8 mouse cellular contexts compared by ENCODE assay signal in the genomic region with DNA sequence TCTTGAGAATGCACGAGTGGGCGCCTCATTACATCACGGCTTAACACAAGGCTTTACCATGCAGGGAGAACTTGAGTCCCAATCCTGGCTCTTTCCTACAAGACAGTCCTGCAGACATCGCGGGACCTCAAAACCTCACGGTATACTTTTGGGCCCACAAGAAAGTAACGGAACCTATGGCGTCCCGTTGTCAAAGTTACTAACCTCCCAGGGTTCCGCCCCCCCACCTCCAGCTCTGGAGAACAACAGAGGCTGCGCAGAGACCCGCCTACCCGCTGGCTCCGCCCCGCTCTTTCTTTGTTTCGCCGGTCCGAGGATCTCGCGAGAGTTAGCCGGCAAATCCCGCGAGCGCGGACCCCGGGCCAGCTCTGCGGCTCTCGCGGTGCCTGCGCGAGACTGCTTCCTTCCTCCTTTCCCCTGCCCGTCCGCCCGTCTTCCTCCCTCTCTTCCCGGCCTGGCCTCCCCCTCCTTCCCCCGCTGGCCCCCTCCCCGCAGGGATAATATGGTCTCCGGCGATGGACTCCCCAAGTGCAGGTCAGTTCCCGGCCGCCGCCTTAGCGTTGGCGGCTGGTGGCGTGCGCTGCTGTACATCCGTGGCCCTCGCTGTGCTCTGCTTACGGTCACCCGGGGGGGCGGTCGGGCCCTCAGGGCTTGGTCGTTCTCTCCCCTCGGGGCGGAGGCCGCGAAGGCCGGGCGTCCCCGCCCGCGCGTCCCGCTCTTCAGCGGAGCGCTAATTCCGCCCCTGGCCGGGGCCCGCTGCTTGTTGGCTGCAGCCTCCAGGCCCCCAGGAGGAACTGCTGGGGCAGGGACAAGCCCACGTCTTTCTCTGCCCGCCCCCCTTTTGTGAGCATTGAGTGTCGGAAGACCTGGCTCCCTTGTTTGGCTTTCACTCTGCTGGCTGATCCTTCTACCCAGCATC. TPM values are rescaled to one million over a fixed set of nuclear protein-coding genes. Genes with fewer than 3 reads are reported as not detected.
DNase-seq lines count a peak whose midpoint lies in the region; ATAC-seq and TF ChIP-seq lines count a peak whose summit lies in the region.

A gene (plus strand): TSS at position 427 of the 919 bp plus-strand sequence.

- peak; percentile 88 for TF ChIP-seq POLR2A in bone marrow, adult 2 months (IDR thresholded peaks at IDR 0.05; ENCODE audit: borderline replicate concordance, control insufficient read depth, low read depth, low read length)

- H3K9me3 ChIP-seq in embryonic facial prominence, embryonic 15.5 days (replicated peaks), result no peaks in the 10 kb centered on the region
- no peaks in the 10 kb centered on the region for H3K9me3 ChIP-seq in kidney, embryonic 14.5 days (ENCODE audit: control insufficient read depth, low read length)
- no peaks in the 10 kb centered on the region for H3K9me3 ChIP-seq in limb, embryonic 15.5 days

- peak; percentile 97 for DNase-seq in 416B (ENCODE audit: low read depth)
- peak; percentile 97 to 99 for DNase-seq in heart, adult 9 months (ENCODE audit: low spot score in 2 of 2)
- DNase-seq in monocyte, adult 2 months (ENCODE audit: low read depth in 1 of 2, low spot score in 2 of 2), result peak; percentile 96 to 99
- peak; percentile 98 to 99 for DNase-seq in spleen, postnatal 36 days (ENCODE audit: low spot score in 2 of 2)

- peaks cover 23% of the 10 kb centered on the region for H3K36me3 ChIP-seq in embryonic facial prominence, embryonic 15.5 days
- H3K36me3 ChIP-seq in kidney, embryonic 14.5 days (ENCODE audit: control insufficient read depth, insufficient read depth, low read length), result peaks cover 30% of the 10 kb centered on the region
- peaks cover 19% of the 10 kb centered on the region for H3K36me3 ChIP-seq in limb, embryonic 15.5 days

- ATAC-seq in embryonic facial prominence, embryonic 15.5 days (ENCODE audit: insufficient number of reproducible peaks, low FRiP score, low TSS enrichment, low read depth), result peak; percentile 98
- peak; percentile 99 for ATAC-seq in kidney, embryonic 14.5 days (ENCODE audit: low FRiP score, low TSS enrichment)
- ATAC-seq in limb, embryonic 15.5 days (ENCODE audit: insufficient number of reproducible peaks, low FRiP score, low TSS enrichment, low read depth), result peak; percentile 95

- H3K4me1 ChIP-seq in bone marrow, adult 2 months (ENCODE audit: control insufficient read depth, insufficient read depth, low read length), result peaks cover 2% of the 10 kb centered on the region; the same call in 1 of the 2 replicates
- peaks cover 15% of the 10 kb centered on the region for H3K4me1 ChIP-seq in embryonic facial prominence, embryonic 15.5 days
- peaks cover 10% of the 10 kb centered on the region; the same call in 1 of the 2 replicates for H3K4me1 ChIP-seq in kidney, embryonic 14.5 days (ENCODE audit: control insufficient read depth, insufficient read depth, low read length)
- H3K4me1 ChIP-seq in limb, embryonic 15.5 days, result peaks cover 14% of the 10 kb centered on the region

- H3K4me2 ChIP-seq in embryonic facial prominence, embryonic 15.5 days (replicated peaks), result peak within 1 kb of the TSS; percentile 63
- peak within 1 kb of the TSS; percentile 71 for H3K4me2 ChIP-seq in kidney, embryonic 14.5 days (replicated peaks; ENCODE audit: low read depth, low read length)
- peak within 1 kb of the TSS; percentile 62 for H3K4me2 ChIP-seq in limb, embryonic 15.5 days

- under 1% methylated on average over 72 of the region's 72 CpGs for whole genome bisulfite sequencing in bone marrow, adult 2 months
- 3% methylated on average over 66 of the region's 72 CpGs for WGBS in embryonic facial prominence, embryonic 15.5 days
- WGBS in kidney, embryonic 14.5 days, result under 1% methylated on average over 59 of the region's 72 CpGs
- under 1% methylated on average over 72 of the region's 72 CpGs for WGBS in limb, embryonic 15.5 days

- H3K9ac ChIP-seq in embryonic facial prominence, embryonic 15.5 days, result peak within 1 kb of the TSS; percentile 100
- peak within 1 kb of the TSS; percentile 97 for H3K9ac ChIP-seq in kidney, embryonic 14.5 days (ENCODE audit: low read depth, low read length)
- peak within 1 kb of the TSS; percentile 99 for H3K9ac ChIP-seq in limb, embryonic 15.5 days

- TF ChIP-seq CTCF in bone marrow, adult 2 months (IDR thresholded peaks at IDR 0.05; ENCODE audit: control insufficient read depth, insufficient read depth, low read length), result no peak

- peak within 1 kb of the TSS; percentile 91 for H3K27ac ChIP-seq in bone marrow, adult 2 months (ENCODE audit: control insufficient read depth, insufficient read depth, low read depth, low read length, poor library complexity)
- peak within 1 kb of the TSS; percentile 93 for H3K27ac ChIP-seq in embryonic facial prominence, embryonic 15.5 days (replicated peaks)
- peak within 1 kb of the TSS; percentile 94 for H3K27ac ChIP-seq in kidney, embryonic 14.5 days (ENCODE audit: low read depth, low read length)
- H3K27ac ChIP-seq in limb, embryonic 15.5 days, result peak within 1 kb of the TSS; percentile 91

- H3K27me3 ChIP-seq in embryonic facial prominence, embryonic 15.5 days, result no peaks in the 10 kb centered on the region
- no peaks in the 10 kb centered on the region for H3K27me3 ChIP-seq in kidney, embryonic 14.5 days (ENCODE audit: control insufficient read depth, insufficient read depth, low read length)
- no peaks in the 10 kb centered on the region for H3K27me3 ChIP-seq in limb, embryonic 15.5 days

- peak within 1 kb of the TSS; percentile 99 for H3K4me3 ChIP-seq in bone marrow, adult 2 months (replicated peaks; ENCODE audit: control insufficient read depth, low read depth, low read length)
- H3K4me3 ChIP-seq in embryonic facial prominence, embryonic 15.5 days (replicated peaks), result peak within 1 kb of the TSS; percentile 99
- peak within 1 kb of the TSS; percentile 70 for H3K4me3 ChIP-seq in kidney, embryonic 14.5 days (ENCODE audit: low read length)
- peak within 1 kb of the TSS; percentile 90 for H3K4me3 ChIP-seq in limb, embryonic 15.5 days

RNA-seq across cellular contexts. Expression of the gene that starts here (rescaled TPM):
- polyA plus RNA-seq in bone marrow, adult 2 months (2011; ENCODE audit: insufficient read depth, insufficient read length, low replicate concordance, missing spikeins), result 9.8 and 17.7 TPM in 2 replicates
- polyA plus RNA-seq in embryonic facial prominence, embryonic 15.5 days (2015; fragmentation: Nextera tagmentation; extraction: Ambion mirVana), result 26.2 and 27.2 TPM in 2 replicates
- 26.7 and 49.9 TPM in 2 replicates for polyA plus RNA-seq in kidney, embryonic 14.5 days (2014; fragmentation: Nextera tagmentation; extraction: Ambion mirVana)
- polyA plus RNA-seq in limb, embryonic 15.5 days (2015; fragmentation: Nextera tagmentation; extraction: Ambion mirVana), result 23.2 and 26.6 TPM in 2 replicates

Comparison
In these comparisons a context has a peak if more than half of its experiments do, and no peak if none do; other contexts are left out.
1. Peak in every context shown above with its lines: DNase-seq, ATAC-seq, H3K4me3 ChIP-seq and H3K27ac ChIP-seq.